Mouse (Mus musculus): ENCODE results near the gene Gm49321.

DNA sequence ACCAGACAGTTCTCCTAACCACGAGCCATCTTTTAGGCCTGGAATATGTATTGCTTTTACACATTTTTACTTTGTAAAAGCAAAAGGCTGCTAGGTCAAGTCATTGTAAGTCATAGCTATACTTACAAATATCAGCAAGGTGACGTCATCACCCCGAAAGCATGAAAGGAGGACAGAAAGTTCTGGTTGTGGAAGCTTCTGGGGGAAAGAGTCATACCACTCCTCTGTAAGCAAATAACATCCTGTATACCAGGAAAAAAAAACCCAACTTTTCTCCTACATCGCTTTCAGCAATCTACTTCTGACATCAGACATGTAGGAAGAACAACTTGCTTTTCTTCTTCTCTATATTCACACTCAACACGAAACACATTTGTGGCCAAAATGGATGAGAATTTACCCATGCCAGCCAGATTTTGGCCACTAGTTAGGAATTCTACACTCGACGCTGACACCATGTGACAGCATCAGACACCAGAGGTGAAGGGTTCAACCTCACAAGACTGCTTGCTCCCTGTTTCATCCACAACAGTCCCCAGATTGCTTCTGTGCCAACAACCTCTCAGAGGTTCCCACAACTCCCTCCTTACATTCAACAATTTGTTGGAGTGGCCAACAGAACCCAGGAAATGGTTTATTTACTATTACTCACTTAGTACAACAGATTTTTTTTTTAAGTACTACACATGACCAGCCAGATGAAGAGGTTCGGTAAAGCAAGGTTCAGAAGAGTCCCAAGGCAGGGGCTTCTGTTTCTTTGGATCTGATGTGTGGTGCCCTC is 49.3 kb upstream of the Gm49321 start:
- TF ChIP-seq CTCF (IDR thresholded peaks at IDR 0.05; ENCODE audit: low read depth, low read length) (no peak), POLR2A (IDR thresholded peaks at IDR 0.05; ENCODE audit: extremely low read depth, insufficient read depth, low read length) (no peak)
